Comparison of ENCODE assay signal across 3 mouse cellular contexts in genomic region chr15:88877021-88877400, GRCm38 (mm10).
"Had no signal": no experiment of that assay in that cellular context is flagged by ENCODE, and none has a peak within 500 bp of the region (broad histone marks: within the 10 kb centered on the region; RNA-seq: fewer than 3 reads in every experiment).

No protein-coding gene starts in this region.

- H3K36me3 ChIP-seq: liver, embryonic 13.5 days; stomach, embryonic 15.5 days had no signal

- H3K27me3 ChIP-seq: stomach, embryonic 15.5 days had no signal

- H3K4me3 ChIP-seq: left cerebral cortex, adult 2 months; liver, embryonic 13.5 days; stomach, embryonic 15.5 days had no signal

- H3K27ac ChIP-seq: liver, embryonic 13.5 days; stomach, embryonic 15.5 days had no signal
